Mouse (Mus musculus): ENCODE results near the gene Cdc25a. TPM values are rescaled to one million over a fixed set of nuclear protein-coding genes. Genes with fewer than 3 reads are reported as not detected.
A peak's percentile ranks its signal among the peaks of the same experiment; 100 is the strongest.

Cdc25a gene
- polyA plus RNA-seq, 1 experiment from 2014 or later: 42.1 TPM

- H3K9ac ChIP-seq: no peak overlapping the region
- no peaks in the 10 kb centered on the region for H3K27me3 ChIP-seq
- H3K9me3 ChIP-seq: no peaks in the 10 kb centered on the region
- H3K27ac ChIP-seq: no peak overlapping the region
- H3K4me3 ChIP-seq (replicated peaks): no peak overlapping the region
- H3K4me2 ChIP-seq: no peak overlapping the region
- H3K36me3 ChIP-seq (replicated peaks): no peaks in the 10 kb centered on the region
- WGBS: 49% methylated on average over 6 of the region's 6 CpGs
- no peak for ATAC-seq (ENCODE audit: low FRiP score)
- H3K4me1 ChIP-seq: no peaks in the 10 kb centered on the region
Observed at GRCm38 (mm10) chr9:109870983-109871572, 4.3 kb upstream of the Cdc25a start.

DNA sequence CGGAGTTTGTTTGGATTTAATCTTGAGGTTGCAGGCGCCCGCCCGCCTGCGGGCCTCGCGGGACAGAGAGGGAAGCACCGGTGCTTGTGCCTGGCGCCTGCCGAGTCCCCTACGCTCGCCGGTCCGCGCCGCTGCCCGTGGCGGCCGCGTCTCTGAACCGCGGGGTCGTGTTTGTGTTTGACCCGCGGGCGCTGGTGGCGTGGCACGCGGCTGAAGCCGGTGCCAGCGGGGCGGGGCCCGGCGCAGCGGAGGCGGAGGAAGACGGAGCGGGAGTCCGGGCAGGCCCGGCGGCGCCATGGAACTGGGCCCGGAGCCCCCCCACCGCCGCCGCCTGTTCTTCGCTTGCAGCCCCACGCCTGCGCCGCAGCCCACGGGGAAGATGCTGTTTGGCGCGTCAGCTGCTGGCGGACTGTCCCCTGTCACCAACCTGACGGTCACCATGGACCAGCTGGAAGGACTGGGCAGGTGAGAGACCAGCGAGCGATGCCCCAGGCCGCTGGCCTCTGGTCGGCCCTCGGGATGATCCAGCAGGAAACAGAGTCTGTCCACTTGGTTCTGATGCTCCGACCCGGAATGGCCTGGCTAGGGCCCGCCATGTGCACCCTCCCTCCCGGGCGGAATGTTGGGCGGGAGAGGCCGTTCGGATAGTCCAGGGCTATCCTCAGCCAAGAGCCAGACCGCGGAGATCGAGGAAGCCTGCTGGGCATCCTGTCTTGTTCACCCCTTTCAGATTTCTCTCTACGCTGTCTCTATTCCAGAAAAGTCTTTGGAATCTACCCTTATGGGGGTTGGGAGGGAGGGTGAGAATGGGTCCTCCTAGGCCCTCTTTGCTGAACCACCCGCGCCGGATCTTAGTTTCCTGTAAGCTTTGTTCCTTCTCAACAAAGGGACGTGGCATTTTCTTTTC lies 569 bp downstream of the Cdc25a start:
- peak overlapping the region; percentile 97 for H3K9ac ChIP-seq
- peak overlapping the region; percentile 88 for H3K27ac ChIP-seq
- peak overlapping the region; percentile 78 for H3K4me2 ChIP-seq
- H3K36me3 ChIP-seq (replicated peaks): peaks cover 33% of the 10 kb centered on the region
- no peaks in the 10 kb centered on the region for H3K9me3 ChIP-seq
- ATAC-seq (ENCODE audit: low FRiP score): peak; percentile 69
- peak overlapping the region; percentile 98 for H3K4me3 ChIP-seq (replicated peaks)
- under 1% methylated on average over 64 of the region's 76 CpGs for WGBS
- peaks cover 13% of the 10 kb centered on the region for H3K4me1 ChIP-seq
- H3K27me3 ChIP-seq: no peaks in the 10 kb centered on the region

DNA sequence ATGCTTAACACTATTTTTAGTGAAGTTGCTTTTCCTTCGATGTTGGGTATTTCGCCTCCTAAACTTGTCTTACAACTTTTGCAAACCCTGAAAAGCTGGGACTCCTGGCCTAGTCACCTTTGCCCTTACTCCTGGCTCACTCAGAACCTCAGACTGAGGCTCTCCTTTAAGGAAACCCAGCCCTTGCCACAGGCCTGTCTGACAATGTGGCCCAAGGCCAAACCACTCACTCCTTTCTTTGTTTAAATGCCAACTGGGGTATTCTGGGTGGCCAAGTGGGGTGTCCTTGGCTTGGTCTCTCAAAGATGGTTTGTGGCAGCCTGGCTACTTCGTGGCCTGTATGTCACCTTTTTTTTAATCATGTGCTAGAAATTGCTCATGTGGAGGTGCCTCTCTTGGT lies 1.4 kb downstream of the Cdc25a start:
- H3K4me1 ChIP-seq: peaks cover 13% of the 10 kb centered on the region
- H3K36me3 ChIP-seq (replicated peaks): peaks cover 41% of the 10 kb centered on the region
- peak overlapping the region; percentile 98 for H3K4me3 ChIP-seq (replicated peaks)
- H3K4me2 ChIP-seq: peak overlapping the region; percentile 78
- H3K9me3 ChIP-seq: no peaks in the 10 kb centered on the region
- 6% methylated on average over 3 of the region's 3 CpGs for WGBS
- H3K27ac ChIP-seq: no peak overlapping the region
- no peaks in the 10 kb centered on the region for H3K27me3 ChIP-seq
- no peak for ATAC-seq (ENCODE audit: low FRiP score)
- peak overlapping the region; percentile 97 for H3K9ac ChIP-seq

- peak overlapping the region; percentile 98 for H3K4me3 ChIP-seq (replicated peaks)
- 72% methylated on average over 5 of the region's 5 CpGs for WGBS
- H3K4me1 ChIP-seq: peaks cover 13% of the 10 kb centered on the region
- H3K4me2 ChIP-seq: peak overlapping the region; percentile 78
- H3K27ac ChIP-seq: no peak overlapping the region
- no peaks in the 10 kb centered on the region for H3K9me3 ChIP-seq
- H3K36me3 ChIP-seq (replicated peaks): peaks cover 50% of the 10 kb centered on the region
- ATAC-seq (ENCODE audit: low FRiP score): no peak
- H3K9ac ChIP-seq: peak overlapping the region; percentile 97; the same call in 1 of the 2 replicates
- no peaks in the 10 kb centered on the region for H3K27me3 ChIP-seq
Observed at GRCm38 (mm10) chr9:109877666-109878065, 2.3 kb downstream of the Cdc25a start.

DNA sequence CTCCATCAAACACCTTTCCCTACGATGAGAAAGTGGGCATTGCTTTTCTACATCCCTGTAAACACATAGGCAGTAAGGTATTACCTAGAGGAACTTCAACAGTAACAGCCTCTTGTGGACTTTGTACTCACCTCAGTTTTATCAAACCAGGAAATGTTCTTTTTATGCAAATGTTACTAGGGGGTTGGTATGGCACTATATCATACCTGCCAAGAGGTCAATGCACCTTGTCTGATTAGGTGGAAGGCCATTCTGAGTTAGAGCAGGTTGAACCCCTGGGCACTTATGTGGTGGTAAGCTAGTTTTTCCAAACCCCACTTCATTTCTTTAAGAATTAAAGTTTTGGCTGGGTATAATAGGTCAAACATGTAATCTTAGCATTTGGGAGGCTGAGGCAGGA lies 3.9 kb downstream of the Cdc25a start:
- peaks cover 66% of the 10 kb centered on the region for H3K36me3 ChIP-seq (replicated peaks)
- no peak overlapping the region for H3K4me2 ChIP-seq
- H3K4me1 ChIP-seq: peaks cover 13% of the 10 kb centered on the region
- H3K4me3 ChIP-seq (replicated peaks): no peak overlapping the region
- no peaks in the 10 kb centered on the region for H3K9me3 ChIP-seq
- no peaks in the 10 kb centered on the region for H3K27me3 ChIP-seq
- no peak overlapping the region for H3K9ac ChIP-seq
- ATAC-seq (ENCODE audit: low FRiP score): no peak
- no peak overlapping the region for H3K27ac ChIP-seq
- 98% methylated on average over 1 of the region's 1 CpGs for WGBS

GRCm38 (mm10) chr9:109886259-109886658 lies 10.9 kb downstream of the Cdc25a start:
- Histone ChIP-seq H3K4me1 (no peaks in the 10 kb centered on the region), H3K9me3 (no peaks in the 10 kb centered on the region), H3K27ac (no peak overlapping the region), H3K36me3 (replicated peaks) (peaks cover 100% of the 10 kb centered on the region), H3K4me2 (no peak overlapping the region), H3K27me3 (no peaks in the 10 kb centered on the region), H3K4me3 (replicated peaks) (no peak overlapping the region), H3K9ac (no peak overlapping the region)
- WGBS: 86% methylated on average over 4 of the region's 4 CpGs
- ATAC-seq (ENCODE audit: low FRiP score): no peak

GRCm38 (mm10) chr9:109887321-109887720 lies 11.9 kb downstream of the Cdc25a start:
- H3K4me2 ChIP-seq: no peak overlapping the region
- H3K4me1 ChIP-seq: no peaks in the 10 kb centered on the region
- ATAC-seq (ENCODE audit: low FRiP score): no peak
- H3K36me3 ChIP-seq (replicated peaks): peaks cover 100% of the 10 kb centered on the region
- no peak overlapping the region for H3K9ac ChIP-seq
- 93% methylated on average over 5 of the region's 5 CpGs for WGBS
- no peaks in the 10 kb centered on the region for H3K27me3 ChIP-seq
- no peak overlapping the region for H3K27ac ChIP-seq
- H3K9me3 ChIP-seq: no peaks in the 10 kb centered on the region
- H3K4me3 ChIP-seq (replicated peaks): no peak overlapping the region

- H3K27me3 ChIP-seq: no peaks in the 10 kb centered on the region
- H3K9me3 ChIP-seq: no peaks in the 10 kb centered on the region
- 88% methylated on average over 8 of the region's 8 CpGs for WGBS
- peaks cover 87% of the 10 kb centered on the region for H3K36me3 ChIP-seq (replicated peaks)
- no peak overlapping the region for H3K4me2 ChIP-seq
- H3K9ac ChIP-seq: no peak overlapping the region
- H3K4me1 ChIP-seq: peaks cover 6% of the 10 kb centered on the region
- no peak overlapping the region for H3K27ac ChIP-seq
- H3K4me3 ChIP-seq (replicated peaks): no peak overlapping the region
- no peak for ATAC-seq (ENCODE audit: low FRiP score)
Observed at GRCm38 (mm10) chr9:109891501-109891900, 16.1 kb downstream of the Cdc25a start.

DNA sequence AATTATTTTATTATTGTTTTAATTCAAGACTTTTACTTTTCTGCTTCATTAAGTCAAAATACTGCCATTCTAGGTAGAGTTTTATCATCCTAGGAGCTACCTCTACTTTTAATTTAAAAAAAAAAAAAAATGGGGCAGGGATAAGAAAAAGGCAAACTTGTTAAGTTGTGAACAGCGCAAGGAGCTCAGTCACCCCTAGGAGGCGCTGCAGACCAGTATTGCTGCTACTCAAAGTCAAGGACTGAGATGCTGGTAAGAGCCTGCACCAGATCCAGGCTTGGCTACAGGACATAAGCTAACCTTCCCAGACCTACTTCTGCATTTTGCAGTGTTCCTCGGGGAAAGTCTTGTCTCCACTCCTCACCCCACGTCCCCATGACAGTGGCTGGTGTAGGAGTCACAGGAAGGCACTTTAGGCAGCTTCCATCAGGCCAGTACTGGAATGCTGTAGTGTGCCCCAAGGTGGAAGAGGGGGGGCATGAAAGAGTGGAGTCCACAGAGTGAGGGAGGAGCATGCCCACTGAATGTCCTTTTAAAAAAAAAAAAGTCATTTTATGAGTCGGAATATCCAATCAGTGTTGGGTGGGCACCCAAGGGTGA lies 17.4 kb downstream of the Cdc25a start:
- Histone ChIP-seq H3K36me3 (replicated peaks) (peaks cover 79% of the 10 kb centered on the region), H3K27ac (no peak overlapping the region), H3K9ac (no peak overlapping the region), H3K27me3 (no peaks in the 10 kb centered on the region), H3K4me3 (replicated peaks) (no peak overlapping the region), H3K9me3 (no peaks in the 10 kb centered on the region), H3K4me1 (peaks cover 6% of the 10 kb centered on the region), H3K4me2 (no peak overlapping the region)
- ATAC-seq (ENCODE audit: low FRiP score): peak; percentile 52; the same call in 1 of the 2 replicates
- 76% methylated on average over 5 of the region's 5 CpGs for WGBS

- Histone ChIP-seq H3K4me2 (no peak overlapping the region), H3K4me3 (replicated peaks) (no peak overlapping the region), H3K27ac (peak overlapping the region; percentile 68), H3K4me1 (peaks cover 6% of the 10 kb centered on the region), H3K9me3 (no peaks in the 10 kb centered on the region), H3K36me3 (replicated peaks) (peaks cover 61% of the 10 kb centered on the region), H3K27me3 (no peaks in the 10 kb centered on the region), H3K9ac (0 out of 2 replicates have a peak overlapping the region, but pooled peaks have one; percentile 29)
- 46% methylated on average over 6 of the region's 6 CpGs for WGBS
- ATAC-seq (ENCODE audit: low FRiP score): peak; percentile 77
Observed at GRCm38 (mm10) chr9:109894413-109895090, 19.2 kb downstream of the Cdc25a start.

DNA sequence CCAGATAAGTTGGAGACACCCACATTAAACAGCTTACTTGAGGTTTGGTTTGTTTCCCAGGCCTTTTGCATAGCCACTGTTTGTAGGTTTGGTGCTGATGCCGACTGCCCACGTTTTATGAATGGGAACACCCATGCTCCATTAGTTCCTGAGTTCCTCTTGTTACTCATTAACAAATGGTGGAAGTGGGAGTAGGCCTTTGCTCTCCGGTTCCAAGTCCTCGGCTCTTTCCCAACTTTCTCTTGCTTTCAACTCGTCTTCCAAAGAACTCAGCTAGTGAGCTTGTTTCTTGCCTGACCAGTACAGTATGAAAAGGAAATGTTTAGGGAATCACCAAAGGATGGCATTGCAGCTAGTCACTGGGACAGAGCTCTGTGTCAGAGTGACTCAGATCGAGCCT lies 20.2 kb downstream of the Cdc25a start:
- Histone ChIP-seq H3K9ac (no peak overlapping the region), H3K27ac (no peak overlapping the region), H3K4me1 (peaks cover 6% of the 10 kb centered on the region), H3K9me3 (no peaks in the 10 kb centered on the region), H3K36me3 (replicated peaks) (peaks cover 51% of the 10 kb centered on the region), H3K27me3 (no peaks in the 10 kb centered on the region), H3K4me3 (replicated peaks) (no peak overlapping the region), H3K4me2 (no peak overlapping the region)
- ATAC-seq (ENCODE audit: low FRiP score): no peak
- 87% methylated on average over 6 of the region's 6 CpGs for WGBS
